Mouse (Mus musculus) spleen, adult 2 months (tissue): ENCODE results near the gene Stxbp6. TPM values are rescaled to one million over a fixed set of nuclear protein-coding genes. Genes with fewer than 3 reads are reported as not detected.
"Not testable (repeated sequence)": the region's sequence is repeated elsewhere in the genome, so short reads cannot be mapped to it uniquely, and the experiment has no call there.

Experiments
- DNase-seq, 2 experiments: peaks; one replicate each; pipeline versions ENCODE4 v3.0.0 to v3.0.0-alpha.2; 2012 to 2021; ENCODE audit warnings: low spot score in 2 of 2, low read depth in 1 of 2
- H3K27ac ChIP-seq: fragments of 200-500 bp; 2 replicates; pipeline ENCODE4 v1.5.1; 2012; ENCODE audit warnings: low read length, inconsistent platforms; ENCODE audit not compliant: insufficient read depth
- H3K27me3 ChIP-seq: fragments of 200-500 bp; 2 replicates; pipeline ENCODE4 v1.6.1; 2012; ENCODE audit warnings: mild to moderate bottlenecking, moderate library complexity, low read length, inconsistent platforms; ENCODE audit not compliant: control insufficient read depth, insufficient read depth
- H3K36me3 ChIP-seq: fragments of 200-500 bp; 2 replicates; pipeline ENCODE4 v1.6.1; 2012; ENCODE audit warnings: mild to moderate bottlenecking, low read length, inconsistent platforms; ENCODE audit not compliant: control insufficient read depth, insufficient read depth
- H3K4me1 ChIP-seq: fragments of 200-500 bp; 2 replicates; pipeline ENCODE4 v1.6.1; 2011; ENCODE audit warnings: inconsistent platforms; ENCODE audit not compliant: control insufficient read depth, insufficient read depth, insufficient read length
- H3K4me3 ChIP-seq: fragments of 200-500 bp; 2 replicates; pipeline ENCODE4 v1.5.1; 2011; ENCODE audit warnings: mild to moderate bottlenecking, inconsistent platforms; ENCODE audit not compliant: insufficient read depth, insufficient read length; ENCODE audit errors: extremely low read depth
- CTCF ChIP-seq: fragments of 200-500 bp; IDR thresholded peaks from 2 replicates; pipeline ENCODE4 v1.5.1; 2011; ENCODE audit warnings: mild to moderate bottlenecking, inconsistent platforms; ENCODE audit not compliant: insufficient read depth, insufficient read length, insufficient replicate concordance; ENCODE audit errors: extremely low read depth
- POLR2A ChIP-seq: fragments of 200-500 bp; IDR thresholded peaks from 2 replicates; pipeline ENCODE4 v1.6.1; 2011; ENCODE audit warnings: low read depth, low read length, inconsistent platforms
- WGBS: fragments of 180-500 bp; shearing (Covaris S2); methylation state at CpG from one replicate; pipeline ENCODE4 v1.1.7; 2018; 5-methylcytosine and 5-hydroxymethylcytosine counted together
- polyA plus RNA-seq: library from polyadenylated mRNA; depleted of rRNA; stranded (reverse); fragments of >200 nt; gene quantifications from 2 replicates; pipeline ENCODE4 v1.2.3, GENCODE M21; 2012

Gene Stxbp6
- polyA plus RNA-seq, 1 experiment = 1.1 TPM

DNA sequence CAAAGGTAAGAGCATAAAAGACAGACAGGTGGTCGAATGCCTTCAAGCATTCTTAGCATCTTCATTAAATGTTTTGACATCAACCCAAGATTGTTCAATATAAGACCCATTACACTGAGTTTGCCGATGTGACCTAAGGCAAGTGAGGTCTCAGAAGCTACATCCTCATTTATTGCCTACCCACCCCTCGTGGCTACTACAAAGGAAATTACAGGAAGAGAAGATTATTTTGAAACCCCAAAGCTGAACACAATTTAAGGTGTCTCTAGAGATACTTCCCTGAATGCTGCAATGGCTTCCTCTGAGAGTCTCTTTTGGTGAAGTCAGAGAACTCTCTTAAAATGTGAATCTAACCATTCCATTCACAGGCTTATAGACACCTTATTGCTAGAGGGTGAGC lies 16.5 kb downstream of the Stxbp6 start:
- Histone ChIP-seq H3K4me3 (no peak overlapping the region), H3K36me3 (no peaks in the 10 kb centered on the region), H3K27me3 (no peaks in the 10 kb centered on the region), H3K27ac (no peak overlapping the region), H3K4me1 (no peaks in the 10 kb centered on the region)
- DNase-seq = no peak
- TF ChIP-seq POLR2A = no peak
- no peak for TF ChIP-seq CTCF
- 45% methylated on average over 3 of the region's 3 CpGs for WGBS

DNA sequence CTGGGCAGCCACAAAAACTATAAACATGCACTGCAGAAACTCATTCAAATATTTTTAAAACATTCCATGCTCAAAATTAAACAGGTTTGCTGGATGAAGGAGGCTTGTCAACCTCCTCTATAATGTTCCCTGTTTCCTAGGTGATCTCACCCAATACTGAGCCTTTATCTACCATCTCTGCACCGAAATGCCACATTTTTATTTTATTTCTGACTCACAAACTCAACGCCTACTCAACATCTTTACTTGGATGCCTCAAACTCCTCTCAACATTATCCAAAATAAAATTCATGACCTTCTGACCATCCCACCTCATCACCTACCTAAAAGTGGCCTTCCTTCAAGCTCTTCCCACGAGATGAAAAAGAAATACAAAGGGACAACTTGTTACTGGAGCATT lies 18.1 kb downstream of the Stxbp6 start:
- 78% methylated on average over 3 of the region's 3 CpGs for WGBS
- Histone ChIP-seq H3K4me1 (no peaks in the 10 kb centered on the region), H3K36me3 (no peaks in the 10 kb centered on the region), H3K27me3 (no peaks in the 10 kb centered on the region), H3K27ac (no peak overlapping the region), H3K4me3 (no peak overlapping the region)
- no peak for TF ChIP-seq CTCF
- no peak for TF ChIP-seq POLR2A
- DNase-seq = no peak

DNA sequence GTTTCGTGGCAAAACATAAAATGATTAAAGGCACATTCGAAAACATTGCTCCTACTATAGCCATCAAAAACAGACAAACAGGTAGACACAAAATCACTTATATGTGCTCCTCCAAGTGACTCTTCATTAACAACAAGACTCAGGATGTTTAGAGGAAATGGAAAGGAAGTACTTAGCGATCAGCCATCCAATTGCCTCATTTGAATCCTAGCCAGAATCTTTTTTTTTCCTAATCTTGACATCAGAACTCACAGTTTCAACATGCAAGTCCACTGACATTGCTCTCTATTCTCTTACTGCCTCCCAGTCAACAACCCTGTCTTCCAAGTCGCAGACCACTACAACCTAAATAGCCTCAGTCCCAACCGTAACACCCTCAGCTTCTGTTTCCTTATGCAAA lies 21.2 kb downstream of the Stxbp6 start:
- no peak overlapping the region for H3K4me3 ChIP-seq
- no peak for DNase-seq
- no peaks in the 10 kb centered on the region for H3K27me3 ChIP-seq
- WGBS = 81% methylated on average over 5 of the region's 5 CpGs
- TF ChIP-seq POLR2A = no peak
- no peak for TF ChIP-seq CTCF
- H3K4me1 ChIP-seq = no peaks in the 10 kb centered on the region
- no peaks in the 10 kb centered on the region for H3K36me3 ChIP-seq
- H3K27ac ChIP-seq = no peak overlapping the region

DNA sequence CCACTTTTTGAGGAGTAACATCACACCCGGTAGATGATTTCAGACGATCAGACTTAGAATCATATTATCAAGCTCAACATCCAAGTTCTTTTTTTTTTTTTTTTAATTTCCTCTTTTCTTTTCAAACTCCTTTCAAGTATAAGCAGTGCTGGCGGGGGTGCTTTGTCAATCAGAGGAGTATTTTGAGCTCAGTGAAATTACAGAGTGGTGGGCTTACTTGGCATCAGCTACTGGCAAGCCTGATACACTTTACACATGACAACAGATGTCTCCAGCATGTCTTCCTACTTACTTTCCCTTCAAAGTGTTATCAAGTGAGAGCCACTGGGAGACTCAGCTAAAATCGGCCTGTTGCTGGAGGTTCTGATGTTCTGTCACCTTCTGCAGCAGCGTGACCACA lies 21.6 kb downstream of the Stxbp6 start:
- TF ChIP-seq CTCF (no peak), POLR2A (no peak)
- no peak for DNase-seq
- H3K36me3 ChIP-seq = no peaks in the 10 kb centered on the region
- no peaks in the 10 kb centered on the region for H3K27me3 ChIP-seq
- no peak overlapping the region for H3K27ac ChIP-seq
- no peak overlapping the region for H3K4me3 ChIP-seq
- H3K4me1 ChIP-seq = no peaks in the 10 kb centered on the region
- WGBS = 74% methylated on average over 5 of the region's 5 CpGs

DNA sequence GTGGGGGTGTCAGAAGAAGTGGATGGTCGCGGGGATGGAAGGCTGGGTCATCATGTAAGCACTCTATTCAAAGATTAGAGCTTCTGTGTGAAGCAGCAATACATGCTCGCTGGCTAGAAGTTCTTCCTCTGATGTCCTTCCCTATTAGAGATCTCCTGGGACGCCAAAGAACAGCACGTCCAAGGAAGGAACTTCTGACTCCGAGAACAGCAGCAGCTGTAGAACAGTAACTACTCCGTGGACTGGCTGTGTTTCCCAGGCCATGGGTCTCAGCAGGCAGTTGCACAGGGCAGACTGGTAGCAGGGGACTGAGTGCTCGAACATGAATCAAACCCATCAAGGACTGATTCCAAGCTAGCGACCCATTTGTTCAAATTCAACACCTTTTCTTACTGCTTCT lies 24.6 kb downstream of the Stxbp6 start:
- TF ChIP-seq CTCF (no peak), POLR2A (no peak)
- DNase-seq = no peak
- H3K4me3 ChIP-seq = no peak overlapping the region
- no peaks in the 10 kb centered on the region for H3K4me1 ChIP-seq
- WGBS = 86% methylated on average over 9 of the region's 9 CpGs
- no peak overlapping the region for H3K27ac ChIP-seq
- H3K27me3 ChIP-seq = no peaks in the 10 kb centered on the region
- H3K36me3 ChIP-seq = no peaks in the 10 kb centered on the region

DNA sequence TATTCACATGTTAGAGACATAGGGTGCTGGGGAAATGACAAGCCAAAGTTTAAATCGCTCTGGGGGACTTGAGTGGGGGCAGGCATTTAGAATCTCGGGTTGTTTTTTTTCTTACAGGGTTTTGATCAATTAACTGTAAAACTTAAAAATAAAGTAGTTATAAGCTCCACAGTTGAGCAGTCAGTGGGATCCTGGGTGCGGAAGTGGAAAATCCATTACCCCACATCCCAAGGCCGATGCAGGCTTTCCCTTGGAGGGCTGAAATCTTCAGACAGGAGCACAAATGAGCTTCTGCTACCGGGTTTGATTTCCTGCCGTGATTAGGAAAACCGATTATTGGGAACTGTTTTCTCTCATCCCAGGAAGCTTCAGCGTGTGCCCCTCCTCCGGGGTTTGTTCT lies 26.8 kb downstream of the Stxbp6 start:
- 86% methylated on average over 9 of the region's 9 CpGs for WGBS
- H3K36me3 ChIP-seq, H3K27me3 ChIP-seq, H3K4me1 ChIP-seq, DNase-seq, H3K4me3 ChIP-seq, H3K27ac ChIP-seq: not testable (repeated sequence)

DNA sequence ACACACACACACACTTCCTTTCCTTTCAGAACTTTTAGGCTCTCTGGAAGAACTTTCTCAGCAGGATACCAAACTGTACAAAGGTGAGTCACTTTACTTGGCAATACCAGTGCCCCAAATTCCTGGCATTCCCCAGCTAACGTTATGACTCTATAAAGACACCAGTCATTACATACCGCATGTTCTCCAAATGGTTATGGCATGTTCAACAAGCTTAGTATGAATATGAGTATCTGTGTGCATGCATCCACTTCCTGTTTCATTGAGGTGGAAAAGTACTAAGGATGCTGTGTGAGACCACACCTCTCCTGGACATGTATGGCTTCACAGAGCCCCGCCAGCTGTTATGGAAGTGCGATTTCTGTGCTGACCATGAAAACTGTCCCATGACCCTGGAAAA lies 27.3 kb downstream of the Stxbp6 start:
- Histone ChIP-seq H3K4me3 (no peak overlapping the region), H3K27ac (no peak overlapping the region), H3K4me1 (no peaks in the 10 kb centered on the region), H3K27me3 (no peaks in the 10 kb centered on the region), H3K36me3 (no peaks in the 10 kb centered on the region)
- DNase-seq = no peak
- WGBS = 87% methylated on average over 4 of the region's 4 CpGs
- TF ChIP-seq POLR2A (no peak), CTCF (no peak)

DNA sequence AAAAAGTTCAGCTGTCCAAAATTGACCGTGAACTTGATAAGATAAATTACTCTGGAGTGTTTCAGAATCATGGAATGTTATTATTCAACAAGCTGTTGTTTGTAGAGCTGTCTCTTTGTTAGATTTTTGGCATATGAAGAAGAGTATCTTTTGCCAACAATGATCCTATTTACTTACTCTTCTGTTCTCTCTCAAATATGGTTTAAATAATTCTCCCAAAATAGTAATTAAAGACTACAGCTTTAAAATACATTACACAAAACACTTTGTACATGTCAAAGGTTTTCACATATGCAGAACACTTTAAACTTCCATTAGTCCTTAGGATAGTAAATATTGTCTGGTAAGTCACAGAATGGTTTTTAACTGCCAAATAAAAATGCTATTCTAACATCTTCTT lies 29.9 kb downstream of the Stxbp6 start:
- Histone ChIP-seq H3K36me3 (no peaks in the 10 kb centered on the region), H3K27me3 (no peaks in the 10 kb centered on the region), H3K4me1 (no peaks in the 10 kb centered on the region), H3K4me3 (no peak overlapping the region), H3K27ac (no peak overlapping the region)
- TF ChIP-seq CTCF = no peak
- no peak for TF ChIP-seq POLR2A
- 89% methylated on average over 1 of the region's 1 CpGs for WGBS
- DNase-seq = no peak
